Mouse (Mus musculus) bone marrow, adult 2 months (tissue): ENCODE measurements around the gene Dclk1.

Experiments used
- CTCF ChIP-seq: fragments of 200-500 bp; IDR thresholded peaks from 2 replicates; pipeline ENCODE4 v1.5.1; 2011; ENCODE audit warnings: low read length, control low read depth; ENCODE audit not compliant: control insufficient read depth, insufficient read depth
- POLR2A ChIP-seq: fragments of 200-500 bp; IDR thresholded peaks from 2 replicates; pipeline ENCODE4 v1.6.1; 2011; ENCODE audit warnings: low read depth, mild to moderate bottlenecking, control low read depth, low read length, borderline replicate concordance; ENCODE audit not compliant: control insufficient read depth

- TF ChIP-seq CTCF (no peak), POLR2A (no peak)
Measured at GRCm38 (mm10) chr3:55269802-55270201, 27.6 kb downstream of the Dclk1 start.
